Mouse (Mus musculus) embryo, embryonic 10 days (tissue): Measurements from ENCODE around the gene Bcl2l14.
A peak's percentile ranks its signal among the peaks of the same experiment; 100 is the strongest.

Experiments
- DNase-seq: peaks from one replicate; pipeline ENCODE4 v3.0.0-alpha.2; 2015; ENCODE audit warnings: low spot score

Gene Bcl2l14

DNA sequence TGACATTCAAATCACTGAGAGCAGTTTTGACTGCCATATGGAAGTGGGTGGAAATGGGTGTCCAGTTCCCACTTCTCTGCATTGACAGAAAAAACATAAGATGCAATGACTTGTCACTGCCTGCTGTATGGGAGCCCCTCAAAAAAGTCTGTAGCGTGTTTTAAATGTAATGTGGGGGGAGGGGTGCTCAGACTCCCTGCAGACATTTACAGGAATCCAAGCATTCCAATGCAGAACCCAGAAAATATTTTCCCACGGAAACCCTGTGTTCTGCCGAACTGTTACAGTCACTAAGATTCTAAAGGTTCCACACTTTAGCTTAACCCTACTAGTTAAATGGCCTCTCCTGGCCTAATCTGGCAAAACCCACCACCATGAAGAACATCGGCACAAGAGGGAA lies at the start of gene Bcl2l14:
TSS of gene Bcl2l14 (plus strand) at position 301 of the 400 bp plus-strand sequence.
- no peak for DNase-seq

DNA sequence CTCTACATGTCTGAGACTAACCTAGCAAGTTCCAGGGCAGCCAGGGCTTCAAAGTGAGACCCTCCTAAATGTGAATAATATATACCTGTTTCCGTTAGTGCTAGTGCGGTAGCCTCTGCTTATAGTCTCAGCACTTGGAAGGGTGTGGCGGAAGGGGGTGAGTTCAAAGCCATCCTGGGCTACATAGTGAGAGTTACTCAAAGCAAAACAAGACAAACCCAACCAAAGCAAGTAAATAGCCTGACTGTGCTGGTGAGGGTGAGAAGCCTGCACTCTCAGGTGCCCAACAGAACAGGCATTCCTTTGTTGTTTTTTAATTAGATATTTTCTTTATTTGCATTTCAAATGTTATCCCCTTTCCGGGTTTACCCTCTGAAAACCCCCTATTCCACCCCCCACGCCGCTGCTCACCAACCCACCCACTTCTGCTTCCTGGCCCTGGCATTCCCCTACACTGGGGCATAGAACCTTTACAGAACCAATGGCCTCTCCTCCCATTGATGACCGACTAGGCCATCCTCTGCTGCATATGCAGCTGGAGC lies 47.5 kb upstream of the Bcl2l14 start:
- no peak for DNase-seq

- DNase-seq, result no peak
These were observed 43.2 kb upstream of the Bcl2l14 start for GRCm38 (mm10) chr6:134352881-134353280.

DNA sequence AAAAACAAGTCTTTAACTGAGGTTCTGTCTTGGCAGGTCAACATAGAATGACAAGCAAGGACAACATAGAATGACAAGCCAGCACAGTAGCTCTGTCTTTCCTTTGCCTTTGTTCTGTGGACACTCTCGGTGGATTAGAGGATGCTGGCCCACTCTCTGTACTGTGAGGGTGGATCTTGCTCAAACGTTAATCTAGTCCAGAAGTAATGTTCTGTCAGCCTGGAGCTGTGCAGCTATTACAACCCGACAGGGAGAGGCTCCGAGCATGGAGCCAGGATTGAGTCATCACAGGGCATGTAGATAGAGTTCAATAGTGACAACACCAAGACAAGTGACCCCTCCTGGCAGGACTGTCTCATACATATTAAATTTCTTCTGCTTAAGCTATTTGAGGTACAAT lies 42.4 kb upstream of the Bcl2l14 start:
- no peak for DNase-seq

DNA sequence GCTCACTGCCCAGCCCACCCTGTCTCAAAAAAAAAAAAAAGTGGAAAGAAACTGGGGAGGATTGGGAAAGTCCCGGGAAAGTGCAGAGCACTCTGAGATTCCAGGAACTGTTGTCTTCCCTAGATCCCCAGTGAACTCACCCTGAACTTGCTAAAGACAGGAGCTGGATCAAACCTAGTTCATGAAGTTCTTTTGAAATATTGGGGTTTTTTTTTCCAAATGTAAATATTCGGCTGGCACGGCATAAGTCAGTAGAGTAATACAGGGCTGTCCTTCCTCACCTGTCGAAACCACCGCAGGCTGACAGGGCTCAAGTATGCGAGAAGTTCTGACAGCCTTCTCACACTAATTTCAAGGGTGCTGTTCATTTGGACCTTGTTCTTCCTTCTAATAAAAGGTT lies 38.5 kb upstream of the Bcl2l14 start:
- DNase-seq, result no peak

- DNase-seq, result no peak
These were observed 36.0 kb upstream of the Bcl2l14 start for GRCm38 (mm10) chr6:134360079-134360478.

DNA sequence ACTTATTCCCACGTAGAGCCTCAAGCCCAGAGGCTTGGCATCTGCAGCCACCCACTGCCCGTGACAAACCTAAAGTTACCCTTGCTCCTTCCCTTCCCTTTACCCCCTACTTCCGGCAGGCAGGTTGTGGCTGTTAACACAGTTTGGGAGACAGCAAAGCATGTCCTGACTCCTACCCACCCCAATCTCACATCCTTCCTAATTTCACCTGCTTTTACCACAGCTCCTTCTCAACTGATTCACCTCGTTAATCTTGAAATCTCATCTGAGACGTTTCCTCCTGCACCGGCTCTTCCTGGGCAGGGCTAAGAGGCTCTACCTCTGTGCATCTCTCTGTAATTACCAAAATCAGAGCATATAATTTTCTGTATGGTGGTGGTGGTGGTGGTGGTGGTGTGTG lies 31.5 kb upstream of the Bcl2l14 start:
- no peak for DNase-seq

GRCm38 (mm10) chr6:134365952-134366351 lies 30.2 kb upstream of the Bcl2l14 start:
- no peak for DNase-seq

GRCm38 (mm10) chr6:134366366-134367351 lies 29.5 kb upstream of the Bcl2l14 start:
- no peak for DNase-seq

- DNase-seq, result no peak
These were observed 28.5 kb upstream of the Bcl2l14 start for GRCm38 (mm10) chr6:134367366-134368281.

DNA sequence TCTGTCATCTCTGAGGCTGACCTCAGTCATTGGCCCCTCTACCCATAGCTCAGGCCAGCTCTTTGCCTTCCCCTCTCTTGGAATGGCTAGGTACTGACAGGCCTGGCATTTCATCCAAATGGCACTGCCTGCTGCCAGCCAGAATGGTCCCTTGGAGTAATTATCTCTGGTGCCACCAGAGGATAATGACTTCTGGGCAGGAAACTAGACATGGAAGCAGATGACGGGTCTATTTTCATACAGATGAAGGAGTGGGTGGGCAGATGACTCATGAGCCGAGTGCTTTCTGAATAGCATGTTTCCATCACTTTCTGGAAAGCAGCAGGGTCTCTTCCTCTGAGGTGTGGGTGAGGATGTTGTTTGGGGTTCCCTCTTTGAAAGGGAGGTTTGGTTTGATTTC lies 23.2 kb upstream of the Bcl2l14 start:
- DNase-seq, result no peak

- no peak for DNase-seq
These were observed 18.9 kb upstream of the Bcl2l14 start for GRCm38 (mm10) chr6:134377201-134377600.

DNA sequence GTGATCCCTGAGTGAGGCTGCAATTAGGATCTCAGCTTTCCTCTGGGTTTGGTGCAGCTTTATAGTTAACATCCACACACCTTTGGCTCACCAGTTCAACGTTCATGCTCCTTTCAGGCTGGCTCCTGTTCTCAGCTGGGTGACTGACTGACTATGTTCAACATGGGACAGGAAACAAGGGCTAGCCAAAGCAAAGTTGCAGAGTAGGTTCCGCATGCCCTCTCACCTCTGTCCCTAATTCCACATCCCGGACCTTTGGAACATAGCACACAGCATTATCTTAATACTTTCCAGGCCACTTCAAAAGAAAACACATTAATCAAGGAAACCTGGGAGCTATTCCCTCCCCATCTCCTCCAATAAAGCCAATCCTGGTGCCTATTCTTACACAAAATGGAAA lies 18.3 kb upstream of the Bcl2l14 start:
- no peak for DNase-seq

DNA sequence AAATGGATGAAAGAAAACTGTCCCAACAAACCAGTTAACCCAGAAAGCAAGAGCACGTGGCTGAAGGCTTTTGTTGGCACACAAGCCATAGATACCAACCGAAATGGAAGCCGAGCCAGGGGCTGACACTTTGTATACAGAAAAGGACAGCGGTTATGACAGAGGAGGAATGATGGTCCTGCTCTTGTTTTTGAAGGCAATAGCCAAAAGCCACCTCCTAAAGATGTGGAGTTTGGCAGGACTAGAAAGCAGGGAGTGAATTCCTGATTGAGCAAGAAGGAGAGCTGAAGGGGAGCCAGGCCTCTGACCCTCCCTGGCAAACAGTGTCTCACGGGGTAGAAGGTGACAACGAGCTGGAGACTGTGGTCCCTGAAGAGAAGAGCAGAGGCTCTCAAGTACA lies 14.7 kb upstream of the Bcl2l14 start:
- DNase-seq, result no peak

- no peak for DNase-seq
These were observed 10.2 kb upstream of the Bcl2l14 start for GRCm38 (mm10) chr6:134385931-134386330.

- DNase-seq, result no peak
These were observed 8.7 kb upstream of the Bcl2l14 start for GRCm38 (mm10) chr6:134387396-134387795.

DNA sequence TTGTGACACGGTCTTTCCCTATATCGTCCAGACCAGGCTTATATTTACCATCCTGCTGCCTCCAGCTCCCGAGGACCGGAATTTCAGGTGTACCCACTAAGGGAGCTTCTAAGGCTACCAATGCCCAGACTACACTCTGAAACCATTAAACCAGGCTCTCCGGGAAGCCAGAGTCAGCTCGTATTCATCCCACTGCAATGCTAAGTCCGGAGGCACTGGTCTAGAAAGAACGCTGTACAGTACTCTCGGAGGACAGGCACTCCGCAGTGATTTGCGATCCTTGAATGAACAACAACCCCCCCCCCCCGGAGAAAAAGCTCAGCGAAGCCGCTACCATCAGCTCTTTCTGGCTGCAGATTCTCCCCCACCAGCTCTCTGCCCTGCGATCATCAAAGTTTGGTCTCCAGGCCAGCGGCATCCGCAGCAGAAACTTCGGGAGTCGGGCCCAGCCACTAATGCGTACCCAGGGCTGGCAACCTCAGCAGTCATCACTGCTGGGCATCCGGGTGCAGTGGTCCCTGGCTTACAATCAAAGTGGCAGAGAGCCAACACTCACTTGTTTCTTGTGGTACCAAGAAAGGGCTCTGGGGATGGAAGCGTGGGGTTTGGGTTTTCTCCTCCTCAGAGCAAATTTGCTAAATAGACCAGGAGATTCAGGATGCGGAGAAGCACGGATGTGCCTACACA lies 7.6 kb upstream of the Bcl2l14 start:
- DNase-seq, result no peak

DNA sequence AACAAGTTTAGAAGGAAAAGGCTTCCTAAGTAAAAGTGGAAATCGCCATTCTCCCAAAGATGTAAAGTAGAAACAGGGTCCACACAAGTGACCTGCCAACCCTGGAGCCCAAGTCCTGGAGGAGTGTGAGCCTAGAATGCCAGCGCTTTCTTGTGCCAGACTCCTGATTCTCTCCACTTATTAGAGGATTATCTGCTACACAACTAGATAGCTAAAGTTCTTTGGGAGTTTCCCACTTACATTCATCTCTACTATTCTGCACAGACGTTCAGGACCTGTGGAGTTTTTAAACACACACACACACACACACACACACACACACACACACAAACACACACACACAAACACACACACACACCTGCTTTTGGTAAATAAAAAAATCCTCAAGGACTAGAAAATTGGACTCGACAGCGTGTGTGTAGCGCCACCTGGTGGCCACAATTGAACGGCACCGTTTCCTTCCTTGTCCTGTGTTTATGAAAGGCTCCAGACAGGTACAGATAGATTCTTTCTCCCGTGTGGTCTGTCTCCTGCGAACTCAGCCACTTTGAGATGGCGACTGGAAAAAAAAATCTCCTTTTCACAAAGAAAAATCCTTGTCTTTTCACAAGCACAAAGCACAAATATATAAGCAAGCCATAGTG lies 6.7 kb upstream of the Bcl2l14 start:
- peak; percentile 92 for DNase-seq

GRCm38 (mm10) chr6:134389917-134390316 lies 6.2 kb upstream of the Bcl2l14 start:
- DNase-seq, result no peak

DNA sequence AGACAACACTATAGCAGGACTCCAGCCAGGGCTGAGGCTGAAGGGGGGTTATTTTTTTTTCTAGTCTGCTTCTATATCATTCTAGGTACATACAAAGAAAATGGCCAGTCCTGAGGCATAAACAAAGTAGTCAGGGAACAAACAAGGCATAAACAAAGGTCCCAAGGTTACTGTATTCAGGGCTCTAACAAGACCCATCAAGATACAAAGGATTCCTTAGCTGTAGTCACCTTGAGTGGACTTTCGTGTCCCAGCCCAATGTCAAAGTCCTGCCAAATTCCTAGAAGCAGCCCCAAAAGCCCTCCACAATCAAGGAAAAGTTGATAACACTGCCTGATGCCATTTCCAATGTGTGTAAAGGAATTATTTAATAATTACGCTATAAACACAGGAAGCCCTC lies 5.3 kb upstream of the Bcl2l14 start:
- no peak for DNase-seq
